Mouse (Mus musculus) macrophage (primary cell): Measurements from ENCODE around the gene Dnaaf5. TPM values are rescaled to one million over a fixed set of nuclear protein-coding genes. Genes with fewer than 3 reads are reported as not detected.
A peak's percentile ranks its signal among the peaks of the same experiment; 100 is the strongest.

Source experiments
- H3K27ac ChIP-seq: fragments of 350-480 bp; formaldehyde crosslinking; 2 replicates; pipeline ENCODE4 v1.9.0; 2021
- H3K36me3 ChIP-seq: fragments of 350-480 bp; formaldehyde crosslinking; 2 replicates; pipeline ENCODE4 v1.9.0; 2021; ENCODE audit errors: inconsistent target
- H3K4me3 ChIP-seq: fragments of 350-480 bp; formaldehyde crosslinking; 2 replicates; pipeline ENCODE4 v1.9.0; 2021; ENCODE audit errors: inconsistent target
- H3K79me2 ChIP-seq: fragments of 350-480 bp; formaldehyde crosslinking; 2 replicates; pipeline ENCODE4 v1.9.0; 2021; ENCODE audit errors: inconsistent target
- WGBS: methylation state at CpG from one replicate; pipeline ENCODE4 v1.1.7; 2026; ENCODE audit warnings: inconsistent platforms; ENCODE audit not compliant: missing documents; 5-methylcytosine and 5-hydroxymethylcytosine counted together
- polyA plus RNA-seq: library from polyadenylated mRNA; stranded (reverse); fragments of 250-400 nt; gene quantifications from 3 replicates; pipeline ENCODE4 v1.2.4, GENCODE M21; 2018; ENCODE audit warnings: inconsistent platforms

Dnaaf5 gene
- polyA plus RNA-seq, 1 experiment from 2014 or later = 7.0 TPM

DNA sequence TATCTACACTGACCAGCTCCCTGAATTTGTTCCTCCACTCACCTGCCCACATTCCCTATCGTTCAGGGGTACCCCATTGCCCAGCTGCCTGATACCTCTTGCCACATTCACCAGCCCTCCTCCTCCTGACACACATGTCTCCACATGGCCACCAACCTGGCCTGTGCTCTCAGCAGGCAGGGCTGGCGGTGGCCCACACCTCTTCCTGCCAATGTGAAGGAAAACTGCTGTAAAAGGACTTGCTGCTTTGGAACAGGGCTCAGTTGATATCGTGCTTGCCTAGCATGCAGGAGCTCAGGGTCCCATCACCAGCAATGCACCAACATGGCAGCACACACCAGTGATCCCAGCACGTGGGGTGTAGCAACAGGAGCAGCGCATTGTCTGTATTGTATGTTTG, 19.7 kb upstream of the Dnaaf5 start:
- no peaks in the 10 kb centered on the region for H3K36me3 ChIP-seq
- no peaks in the 10 kb centered on the region for H3K79me2 ChIP-seq
- 85% methylated on average over 5 of the region's 5 CpGs for WGBS
- no peak overlapping the region for H3K27ac ChIP-seq
- no peak overlapping the region for H3K4me3 ChIP-seq

- H3K4me3 ChIP-seq = no peak overlapping the region
- no peaks in the 10 kb centered on the region for H3K36me3 ChIP-seq
- no peaks in the 10 kb centered on the region for H3K79me2 ChIP-seq
- H3K27ac ChIP-seq = no peak overlapping the region
- WGBS = 74% methylated on average over 8 of the region's 8 CpGs
These were observed 15.5 kb upstream of the Dnaaf5 start for GRCm38 (mm10) chr5:139134501-139134900.

DNA sequence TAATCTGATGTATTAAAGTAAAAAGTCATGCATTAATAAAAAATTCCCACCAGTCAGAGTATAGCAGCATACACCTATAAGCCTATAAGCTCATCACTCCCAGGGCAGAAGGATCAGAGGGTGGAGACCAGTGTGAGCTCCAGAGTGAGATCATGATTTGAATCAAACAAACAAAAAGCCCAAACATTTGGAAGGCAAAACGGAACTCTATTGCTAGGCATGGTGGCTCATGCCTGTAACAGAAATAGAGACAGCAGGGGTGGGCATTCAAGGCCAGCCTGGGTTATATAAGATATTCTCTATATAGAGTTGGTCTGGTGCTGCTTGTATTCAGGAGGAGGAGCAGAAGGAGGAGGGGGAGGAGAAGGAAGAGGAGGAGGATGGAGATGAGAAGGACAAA, 13.7 kb upstream of the Dnaaf5 start:
- H3K4me3 ChIP-seq = no peak overlapping the region
- WGBS = 90% methylated on average over 1 of the region's 1 CpGs
- H3K27ac ChIP-seq = no peak overlapping the region

GRCm38 (mm10) chr5:139137176-139137575, 12.8 kb upstream of the Dnaaf5 start:
- WGBS = 99% methylated on average over 6 of the region's 6 CpGs
- Histone ChIP-seq H3K36me3 (no peaks in the 10 kb centered on the region), H3K79me2 (no peaks in the 10 kb centered on the region), H3K4me3 (no peak overlapping the region), H3K27ac (no peak overlapping the region)

More for the DNA sequence above, 13.7 kb upstream of the Dnaaf5 start:
- Histone ChIP-seq H3K79me2 (no peaks in the 10 kb centered on the region), H3K36me3 (no peaks in the 10 kb centered on the region)

GRCm38 (mm10) chr5:139138261-139138925, 11.6 kb upstream of the Dnaaf5 start:
- no peak overlapping the region for H3K4me3 ChIP-seq
- no peak overlapping the region for H3K27ac ChIP-seq
- H3K36me3 ChIP-seq = no peaks in the 10 kb centered on the region
- no peaks in the 10 kb centered on the region for H3K79me2 ChIP-seq
- 73% methylated on average over 12 of the region's 12 CpGs for WGBS

GRCm38 (mm10) chr5:139138926-139139472, 11.0 kb upstream of the Dnaaf5 start:
- WGBS = 88% methylated on average over 7 of the region's 8 CpGs
- Histone ChIP-seq H3K4me3 (no peak overlapping the region), H3K79me2 (no peaks in the 10 kb centered on the region), H3K36me3 (no peaks in the 10 kb centered on the region), H3K27ac (no peak overlapping the region)

- Histone ChIP-seq H3K79me2 (no peaks in the 10 kb centered on the region), H3K4me3 (no peak overlapping the region), H3K27ac (no peak overlapping the region), H3K36me3 (no peaks in the 10 kb centered on the region)
- 82% methylated on average over 8 of the region's 9 CpGs for WGBS
These were observed 9.4 kb upstream of the Dnaaf5 start for GRCm38 (mm10) chr5:139140589-139140988.

DNA sequence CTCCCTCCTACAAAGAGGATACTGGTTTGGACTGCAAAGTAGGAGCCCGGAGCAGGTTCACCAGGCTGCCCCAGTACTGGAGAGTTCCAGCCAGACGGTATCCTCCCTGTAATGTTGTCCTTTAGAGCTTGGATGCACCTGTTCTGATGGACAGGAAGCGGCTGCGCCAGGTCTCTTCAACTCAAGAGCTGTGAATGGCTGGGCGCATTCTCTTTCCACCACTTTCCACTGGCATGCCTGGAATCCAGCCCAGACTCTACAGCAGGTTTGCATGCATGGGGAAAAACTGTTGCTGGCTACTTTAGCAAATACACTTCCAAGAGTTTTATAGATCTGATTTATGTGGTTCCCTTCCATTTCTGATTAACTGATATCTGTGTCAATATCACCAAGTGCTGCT, 8.7 kb upstream of the Dnaaf5 start:
- H3K27ac ChIP-seq = no peak overlapping the region
- H3K36me3 ChIP-seq = no peaks in the 10 kb centered on the region
- no peak overlapping the region for H3K4me3 ChIP-seq
- 90% methylated on average over 5 of the region's 5 CpGs for WGBS
- H3K79me2 ChIP-seq = no peaks in the 10 kb centered on the region

DNA sequence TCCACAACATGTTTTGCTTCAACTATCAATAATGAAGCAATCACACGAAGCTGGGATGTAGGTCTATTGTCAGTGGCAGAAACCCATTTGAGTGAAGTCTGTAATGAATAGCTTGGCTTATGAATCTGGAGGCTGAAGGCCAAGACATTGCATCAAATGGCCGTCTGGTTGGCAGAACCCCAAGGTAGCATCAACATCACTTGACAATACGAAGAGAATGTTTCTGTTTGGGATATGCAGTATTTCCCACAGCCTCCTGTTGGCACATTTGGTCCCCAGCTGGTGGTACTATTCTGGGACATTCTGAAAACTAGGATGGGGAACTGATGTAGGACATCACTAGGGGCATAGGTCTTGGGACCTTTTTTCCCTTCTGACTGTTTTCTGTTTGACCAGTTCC, 6.1 kb upstream of the Dnaaf5 start:
- H3K27ac ChIP-seq = no peak overlapping the region
- H3K4me3 ChIP-seq = no peak overlapping the region
- no peaks in the 10 kb centered on the region for H3K79me2 ChIP-seq
- WGBS = 96% methylated on average over 3 of the region's 3 CpGs
- no peaks in the 10 kb centered on the region for H3K36me3 ChIP-seq

DNA sequence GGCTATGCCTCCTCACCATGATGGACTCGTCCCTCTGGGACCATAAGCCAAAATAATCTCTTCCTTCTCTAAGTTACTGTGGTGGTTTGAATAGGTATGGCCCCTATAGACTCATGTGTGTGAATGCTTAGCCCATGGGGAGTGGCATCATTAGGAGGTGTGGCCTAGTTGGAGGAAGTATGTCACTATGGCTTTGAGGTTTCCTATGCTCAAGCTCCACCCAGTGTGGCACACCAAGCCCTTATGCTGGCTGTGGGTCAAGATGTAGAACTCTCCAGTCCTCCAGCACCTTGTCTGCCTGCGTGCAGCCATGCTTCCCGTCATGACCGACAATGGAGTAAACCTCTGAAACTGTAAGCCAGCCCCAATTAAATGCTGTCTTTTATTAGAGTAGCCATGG, 4.3 kb upstream of the Dnaaf5 start:
- WGBS = 89% methylated on average over 4 of the region's 4 CpGs
- Histone ChIP-seq H3K4me3 (no peak overlapping the region), H3K79me2 (no peaks in the 10 kb centered on the region), H3K27ac (no peak overlapping the region), H3K36me3 (no peaks in the 10 kb centered on the region)

DNA sequence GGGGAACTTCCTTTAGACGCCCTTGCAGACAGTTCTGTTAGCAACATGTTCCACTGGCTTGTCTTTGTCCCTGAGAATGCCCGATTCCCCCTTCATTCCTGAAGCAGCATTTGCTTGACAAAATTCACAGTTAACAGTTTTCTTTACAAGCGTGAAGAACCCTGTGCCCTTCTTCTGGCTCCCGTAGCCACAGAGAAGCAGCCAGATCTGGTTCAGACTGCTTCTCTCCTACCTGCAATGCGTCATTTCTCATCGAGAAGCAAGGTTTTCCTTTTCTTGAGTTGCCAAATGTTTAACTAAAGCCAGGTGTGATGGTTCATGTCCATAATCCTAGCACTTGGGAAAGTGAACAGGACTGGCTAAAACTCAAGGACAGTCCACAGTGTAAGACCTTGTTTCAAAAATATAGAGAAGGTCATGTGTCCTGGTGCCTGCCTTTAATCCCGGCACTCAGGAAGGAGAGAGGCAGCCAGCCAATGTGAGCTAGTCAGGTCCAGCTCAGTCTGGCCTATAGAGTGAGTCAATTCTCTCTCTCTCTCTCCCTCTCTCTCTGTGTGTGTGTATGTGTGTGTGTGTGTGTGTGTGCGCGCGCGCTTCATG, 3.4 kb upstream of the Dnaaf5 start:
- Histone ChIP-seq H3K4me3 (no peak overlapping the region), H3K36me3 (no peaks in the 10 kb centered on the region), H3K79me2 (no peaks in the 10 kb centered on the region), H3K27ac (no peak overlapping the region)
- 95% methylated on average over 7 of the region's 11 CpGs for WGBS

- Histone ChIP-seq H3K4me3 (no peak overlapping the region), H3K36me3 (no peaks in the 10 kb centered on the region), H3K79me2 (no peaks in the 10 kb centered on the region), H3K27ac (no peak overlapping the region)
- WGBS = 95% methylated on average over 14 of the region's 14 CpGs
These were observed 2.6 kb upstream of the Dnaaf5 start for GRCm38 (mm10) chr5:139147178-139148078.

DNA sequence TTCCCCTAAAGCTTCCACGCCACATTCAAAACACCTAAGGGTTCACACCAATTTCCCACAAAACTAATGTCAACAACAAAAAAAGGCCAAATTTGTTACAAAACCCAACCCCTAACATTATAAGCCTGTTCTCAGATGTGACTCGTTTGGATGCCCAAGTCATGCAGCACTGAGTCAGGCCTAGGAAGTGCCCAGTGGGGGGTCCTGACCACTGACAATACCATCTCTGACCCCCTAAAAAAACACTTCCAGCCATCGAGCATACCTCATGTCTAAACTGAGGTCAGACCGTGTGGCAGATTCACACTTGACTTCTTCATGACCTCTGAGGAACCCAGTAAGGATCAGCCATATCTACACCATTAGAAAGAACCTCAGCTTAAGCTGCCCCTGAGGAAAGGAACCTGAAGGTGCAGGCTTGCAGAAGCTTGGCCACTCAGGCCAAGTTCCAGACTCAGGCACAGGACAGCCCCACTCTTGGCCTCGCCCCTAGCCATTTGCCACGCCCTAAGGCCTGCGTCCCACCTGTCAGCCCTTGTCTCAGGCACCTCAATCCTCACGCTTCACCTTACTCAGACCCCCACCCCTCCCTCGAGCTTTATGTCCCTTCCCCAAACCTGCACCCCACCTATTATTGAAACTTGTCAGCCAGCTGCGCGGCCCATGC, 884 bp upstream of the Dnaaf5 start:
- peak overlapping the region; percentile 59 for H3K27ac ChIP-seq
- peak overlapping the region; percentile 45 for H3K4me3 ChIP-seq
- WGBS = 23% methylated on average over 11 of the region's 11 CpGs
- no peaks in the 10 kb centered on the region for H3K79me2 ChIP-seq
- peaks cover 12% of the 10 kb centered on the region; the same call in 1 of the 2 replicates for H3K36me3 ChIP-seq

GRCm38 (mm10) chr5:139150603-139151031, 594 bp downstream of the Dnaaf5 start:
- 1% methylated on average over 45 of the region's 45 CpGs for WGBS
- peaks cover 24% of the 10 kb centered on the region; the same call in 1 of the 2 replicates for H3K36me3 ChIP-seq
- H3K79me2 ChIP-seq = no peaks in the 10 kb centered on the region
- no peak overlapping the region for H3K27ac ChIP-seq
- H3K4me3 ChIP-seq = peak overlapping the region; percentile 33
